Mouse (Mus musculus) MN1 (cell line): ENCODE measurements around the gene Haus4.

Experiments
- DNase-seq: peaks from one replicate; pipeline ENCODE4 v3.0.0-alpha.2; 2016; ENCODE audit warnings: low spot score

Haus4 gene

DNA sequence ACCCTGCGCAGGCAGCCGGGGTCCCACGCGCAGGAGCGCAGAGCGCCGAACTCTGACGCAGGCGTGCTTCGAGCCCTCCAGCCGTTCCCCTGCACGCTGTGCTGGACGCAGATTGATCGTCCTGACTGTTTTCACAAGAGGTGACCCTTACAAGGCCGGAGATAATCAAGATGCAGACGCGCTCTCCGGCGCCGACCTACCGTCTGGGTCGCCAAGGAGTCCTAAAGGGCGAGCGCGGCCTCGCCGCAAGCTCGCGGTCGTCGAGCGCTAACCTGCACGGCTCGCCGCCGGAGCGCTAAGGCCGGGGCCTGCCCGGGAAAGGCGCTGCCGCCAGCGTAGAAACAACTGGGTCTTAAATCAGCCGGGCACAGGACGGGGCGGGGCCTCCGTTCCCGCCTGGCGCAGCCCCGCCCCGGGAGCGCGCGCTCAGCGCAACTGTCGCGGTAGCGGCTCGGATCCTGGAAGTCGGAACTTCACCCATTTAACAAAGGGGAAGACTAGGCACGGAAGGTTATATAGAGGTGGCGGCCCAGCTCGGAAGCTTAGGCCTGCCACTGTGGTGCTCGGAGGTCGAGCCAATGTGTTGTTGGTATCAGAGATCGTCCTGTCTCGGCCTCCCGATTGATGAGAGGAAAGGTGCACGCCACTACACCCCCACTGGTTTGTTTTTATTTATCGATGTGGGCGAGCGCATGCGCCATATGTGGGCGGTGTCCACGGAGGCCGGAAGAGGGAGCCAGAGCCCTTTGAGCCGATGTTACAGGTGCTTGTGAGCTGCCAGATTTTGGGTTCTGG, at the start of gene Haus4:
Haus4 (minus strand) TSS at position 642 of the 795 bp plus-strand sequence.
- peak; percentile 92 for DNase-seq

DNA sequence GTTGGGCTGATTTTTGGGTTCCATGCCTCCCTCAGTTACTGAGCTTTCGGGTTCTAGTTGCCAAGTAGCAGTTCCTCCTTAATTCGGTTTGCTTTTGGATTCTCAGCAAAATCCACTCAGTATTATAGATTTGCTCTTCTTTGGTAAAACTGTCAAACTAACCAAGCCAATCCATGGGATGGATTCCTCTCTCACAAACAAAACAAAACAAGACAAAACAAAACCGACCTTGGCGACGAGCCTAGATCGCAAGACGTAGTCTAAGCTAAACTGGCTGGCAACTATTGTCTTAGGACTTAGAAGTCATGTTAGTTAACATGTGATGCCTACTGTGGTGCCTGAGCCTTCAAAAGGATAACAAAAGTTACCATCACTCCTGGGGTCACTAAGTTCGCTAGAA, 49.3 kb upstream of the Haus4 start:
- DNase-seq = no peak

DNA sequence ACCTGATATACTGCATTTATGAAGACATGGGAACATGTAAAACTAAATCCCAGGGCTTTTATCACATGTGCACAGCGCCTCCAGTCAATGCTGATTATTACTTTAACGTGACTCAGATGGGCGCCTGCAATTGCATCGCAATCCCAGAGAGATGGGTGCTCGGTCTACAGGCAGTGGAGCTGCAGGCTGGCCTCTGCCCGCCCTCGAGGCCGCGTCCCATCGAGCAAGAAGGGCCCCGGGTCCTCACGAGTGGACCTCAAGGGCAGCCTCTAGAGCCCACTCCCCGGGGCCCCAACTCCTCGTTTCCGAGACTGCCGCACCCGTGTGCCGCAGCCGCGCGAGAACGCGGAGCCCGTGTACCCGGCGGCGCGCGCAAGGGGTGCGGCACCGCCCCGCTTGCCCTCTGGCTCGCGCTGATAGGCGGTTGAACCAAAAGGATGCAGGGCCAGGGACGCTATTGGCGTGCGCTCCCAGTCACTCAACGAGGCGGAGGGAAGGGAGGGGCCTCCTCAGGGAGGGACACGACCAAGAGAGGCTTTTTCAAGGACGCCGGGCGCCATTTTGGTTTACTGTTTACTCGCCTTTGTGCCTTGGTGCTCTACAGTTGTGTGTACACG, 48.7 kb upstream of the Haus4 start:
- peak; percentile 97 for DNase-seq

DNA sequence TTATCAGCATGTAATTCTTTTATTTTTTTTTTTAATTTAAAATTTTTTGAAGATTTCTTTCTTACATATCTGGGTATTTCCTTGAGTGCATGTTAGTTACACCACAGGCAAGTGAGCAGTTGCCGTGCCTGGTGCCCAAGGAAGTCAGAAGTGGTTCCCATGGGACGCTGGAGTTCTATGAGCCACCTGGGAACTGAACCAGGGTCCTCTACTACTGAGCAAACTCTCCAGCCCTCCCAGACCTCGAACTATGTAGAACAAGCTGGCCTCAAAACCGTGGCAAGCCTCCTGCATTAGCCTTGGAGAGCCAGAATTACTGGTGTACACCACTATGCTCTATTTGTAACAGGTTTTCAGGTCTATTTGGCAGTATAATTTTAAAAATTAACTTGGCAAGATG, 48.2 kb upstream of the Haus4 start:
- DNase-seq = no peak

DNA sequence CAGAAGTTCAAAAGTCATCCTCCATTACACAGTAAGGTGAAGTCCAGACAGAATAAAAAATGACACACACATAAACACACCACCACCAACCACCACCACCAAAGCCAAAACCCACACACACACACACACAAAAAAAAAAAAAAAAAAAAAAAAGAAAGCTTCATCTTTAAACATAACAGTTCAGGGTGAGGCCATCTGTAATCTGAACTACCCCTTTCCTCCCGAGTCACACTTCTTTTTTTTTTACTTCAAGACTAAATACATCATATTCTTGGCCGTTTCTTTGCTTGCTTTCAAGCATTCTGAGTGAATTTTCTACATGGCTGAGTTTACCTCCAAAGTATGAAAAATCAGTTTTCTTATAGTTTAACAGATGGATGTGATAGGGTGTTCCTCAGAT, 47.2 kb upstream of the Haus4 start:
- no peak for DNase-seq

DNA sequence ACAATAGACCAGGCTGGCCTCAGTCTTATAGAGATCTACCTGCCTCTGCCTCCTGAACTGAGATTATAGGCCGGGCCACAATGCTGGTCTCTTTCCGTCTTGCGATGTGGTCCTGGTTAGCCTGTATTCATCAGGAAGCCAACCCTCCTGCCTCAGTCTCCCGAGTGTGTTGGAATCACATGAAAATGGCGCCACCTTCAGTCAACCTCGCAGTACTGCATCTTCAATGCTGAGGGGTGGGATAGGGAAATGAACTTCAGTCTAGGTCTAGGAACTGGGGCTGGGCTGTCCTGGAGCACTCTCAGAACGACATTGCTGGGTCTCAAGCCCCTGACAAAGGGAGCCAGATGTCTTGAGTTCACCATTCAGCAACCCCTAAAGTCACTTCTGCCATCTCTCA, 42.7 kb upstream of the Haus4 start:
- no peak for DNase-seq

DNA sequence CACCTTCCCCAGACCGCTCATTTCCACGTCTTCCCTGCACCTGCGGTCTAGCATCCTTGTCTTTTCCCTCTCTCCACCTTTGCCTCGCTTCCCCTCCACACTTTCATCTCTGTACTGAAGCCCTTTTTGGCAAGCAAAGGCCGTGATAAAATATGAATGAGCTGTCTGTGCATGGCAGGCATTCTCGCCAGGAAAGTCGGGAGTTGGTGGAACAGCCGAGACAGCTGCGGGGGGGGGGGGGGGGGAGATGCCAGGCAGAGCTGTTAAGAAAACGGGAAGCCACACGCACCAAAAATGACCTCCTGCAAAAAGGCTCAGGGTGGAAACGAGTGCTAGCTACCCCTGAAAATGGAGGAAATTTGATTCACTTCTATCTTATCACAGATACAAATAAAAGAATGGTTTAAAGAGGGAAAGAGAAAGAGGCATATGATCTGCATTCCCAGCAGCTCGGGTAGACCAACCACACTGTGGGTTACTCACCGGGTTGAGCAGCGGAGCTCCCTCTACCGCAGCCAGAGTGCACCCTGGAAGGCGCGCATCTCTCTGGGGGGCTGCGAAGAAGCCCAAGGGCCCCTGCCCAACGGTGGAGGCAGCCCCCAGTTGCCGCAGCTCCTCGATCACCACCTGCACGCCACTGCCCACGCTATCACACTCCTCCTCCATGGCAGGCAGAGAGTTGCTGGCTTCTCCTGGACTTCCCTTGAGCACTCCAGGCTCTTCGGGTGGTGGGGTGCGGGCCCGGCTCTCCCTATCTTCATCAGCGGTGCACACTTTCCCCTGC, 40.4 kb upstream of the Haus4 start:
- DNase-seq = no peak

DNA sequence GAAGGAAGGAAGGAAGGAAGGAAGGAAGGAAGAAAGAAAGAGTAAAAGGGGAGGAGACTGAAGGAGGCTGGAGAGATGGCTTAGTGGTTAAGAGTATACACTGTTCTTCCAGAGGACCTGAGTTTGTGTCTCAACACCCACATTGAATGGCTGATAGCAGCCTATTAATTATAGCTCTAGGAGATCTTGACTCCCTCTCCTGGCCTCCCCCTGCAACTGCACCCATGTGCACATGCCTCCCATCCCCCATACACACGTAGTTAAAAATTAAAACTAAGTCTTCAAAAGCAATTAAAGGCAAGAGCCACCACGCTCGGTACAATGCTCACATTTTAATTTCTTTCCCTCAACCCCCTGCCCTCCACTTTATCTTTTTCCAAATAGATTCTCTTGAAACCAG, 39.6 kb upstream of the Haus4 start:
- no peak for DNase-seq

DNA sequence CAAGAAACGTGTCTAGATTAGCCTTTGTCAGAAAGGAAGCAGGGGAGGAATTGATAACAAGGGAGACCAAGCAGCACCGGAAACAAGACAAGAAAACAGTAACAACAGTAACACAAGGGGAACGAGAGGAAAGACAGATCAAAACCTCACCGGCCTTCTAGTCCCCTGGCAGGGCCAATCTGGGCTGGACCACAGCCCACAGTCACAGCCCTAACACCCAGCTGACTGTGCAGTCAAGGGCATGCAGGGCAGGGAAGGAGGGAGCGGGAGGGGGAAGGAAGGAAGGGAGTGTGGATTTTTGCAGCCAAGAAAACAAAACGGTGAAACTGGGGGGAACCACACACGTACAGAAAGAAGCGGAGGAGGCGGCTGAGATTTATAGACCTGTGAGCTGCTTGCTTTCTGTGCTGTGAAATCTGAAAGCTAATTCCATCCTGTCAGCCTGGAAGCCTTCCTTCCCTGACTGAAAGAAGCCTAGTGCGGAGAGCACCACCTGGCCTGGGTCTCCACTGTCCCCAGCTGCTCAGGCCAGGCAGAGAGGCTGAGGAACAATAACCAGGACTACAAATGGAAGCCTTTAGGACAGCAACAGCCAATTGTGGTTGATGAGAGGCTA, 38.0 kb upstream of the Haus4 start:
- no peak for DNase-seq

DNA sequence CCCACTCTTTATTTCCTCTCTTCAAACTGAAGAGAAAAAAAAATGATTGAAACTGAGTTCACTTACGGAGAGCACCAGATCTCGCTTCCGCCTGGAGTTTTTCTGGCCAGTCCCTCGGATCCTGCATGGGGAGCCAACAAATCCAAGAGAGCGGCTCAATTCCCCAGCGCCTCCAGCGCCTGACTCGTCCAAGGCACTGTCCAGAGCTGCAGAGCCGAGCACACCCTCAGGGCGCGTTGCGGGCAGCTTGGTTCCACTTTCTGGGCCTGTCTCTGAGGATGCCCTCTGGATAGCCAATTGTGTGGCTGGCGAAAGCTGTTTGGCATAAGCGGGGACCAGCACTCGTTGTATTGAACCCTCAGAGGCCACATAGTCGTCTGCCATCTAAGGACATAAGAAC, 36.6 kb upstream of the Haus4 start:
- DNase-seq = no peak

DNA sequence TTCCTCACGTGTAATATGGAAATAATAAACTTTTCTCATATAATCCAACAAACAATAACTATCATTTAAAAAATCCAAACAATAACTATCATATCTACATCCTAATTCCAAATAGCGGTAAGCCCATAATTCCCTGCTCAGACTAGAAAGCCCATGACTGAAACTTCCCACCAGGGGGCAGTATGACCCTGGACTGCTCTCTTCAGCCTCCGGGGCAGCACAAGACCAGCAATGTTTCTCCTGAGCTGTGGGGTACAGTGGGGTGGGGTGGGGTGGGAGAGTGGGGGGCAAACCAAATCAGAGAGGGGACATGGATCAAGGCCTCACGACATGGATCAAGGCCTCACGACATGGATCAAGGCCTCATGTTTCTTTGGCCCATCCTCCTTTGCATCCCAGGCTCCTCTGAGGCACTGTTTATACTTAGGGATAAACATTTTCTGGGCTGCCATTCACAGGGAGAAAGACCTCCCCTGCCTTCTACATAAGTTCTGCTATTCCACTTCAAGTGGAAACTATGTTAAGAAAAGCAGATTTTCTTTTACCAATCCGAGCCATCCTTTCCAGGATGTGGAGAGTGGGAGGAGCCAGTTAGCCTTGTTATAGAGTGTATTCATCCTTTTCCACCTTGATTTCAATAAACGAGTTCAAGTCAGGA, 29.4 kb upstream of the Haus4 start:
- peak; percentile 66 for DNase-seq

DNA sequence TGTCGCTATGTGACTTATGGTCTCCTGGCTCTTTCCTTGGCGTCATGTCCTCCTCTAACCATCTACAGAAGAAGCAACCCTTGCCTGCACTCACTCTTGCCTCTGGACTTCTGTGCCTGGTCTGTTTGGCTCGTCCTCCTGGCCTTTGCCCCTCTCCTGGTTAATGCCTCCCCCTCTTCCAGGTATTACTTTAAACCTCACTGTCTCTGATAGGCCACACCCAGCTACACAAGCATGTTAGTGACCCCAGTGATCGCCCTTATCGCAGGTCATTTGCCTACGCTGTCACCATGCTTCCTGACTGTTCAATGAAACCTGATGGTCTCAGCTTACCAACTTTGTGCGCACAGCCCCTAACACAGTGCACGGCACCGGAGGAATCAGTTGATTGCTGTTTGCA, 28.1 kb upstream of the Haus4 start:
- no peak for DNase-seq

DNA sequence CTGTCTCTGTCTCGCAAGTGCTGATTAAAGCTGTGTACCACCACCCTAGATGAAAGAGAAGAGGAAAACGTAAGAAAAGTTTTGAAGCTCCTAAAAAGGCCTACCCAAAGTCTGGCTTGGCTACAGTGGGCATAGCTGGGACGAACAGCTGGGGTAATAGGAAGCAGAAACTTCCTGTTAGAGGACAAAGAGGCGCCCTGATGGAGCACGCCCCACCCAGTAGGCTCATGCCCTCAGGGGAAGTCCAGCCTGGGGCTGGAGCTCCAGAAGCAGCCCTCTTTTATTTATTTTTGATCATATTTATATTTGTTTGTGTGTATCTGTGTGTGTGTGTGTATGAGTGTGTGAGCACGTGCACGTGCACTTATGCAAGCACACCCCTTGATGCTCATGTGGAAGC, 25.2 kb upstream of the Haus4 start:
- no peak for DNase-seq

DNA sequence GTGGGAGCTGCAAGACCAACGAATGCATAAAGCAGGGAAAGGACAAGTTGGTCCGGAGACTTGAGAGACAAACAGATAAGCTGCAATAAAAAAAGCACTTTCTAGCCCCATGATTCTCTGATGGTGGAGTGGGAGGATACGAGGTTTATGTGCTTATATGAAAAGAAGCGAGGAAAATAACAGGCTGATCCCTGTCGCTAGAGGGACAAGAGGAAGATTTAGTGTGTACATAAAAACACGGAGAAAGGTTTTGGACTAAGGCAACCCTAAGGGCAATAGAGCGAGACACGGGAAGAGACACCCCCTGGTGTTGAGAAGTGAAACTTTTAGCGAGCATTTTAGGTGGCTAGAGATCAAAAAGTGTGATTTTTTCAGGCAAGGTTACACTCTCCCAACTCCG, 23.6 kb upstream of the Haus4 start:
- peak; percentile 50 for DNase-seq

DNA sequence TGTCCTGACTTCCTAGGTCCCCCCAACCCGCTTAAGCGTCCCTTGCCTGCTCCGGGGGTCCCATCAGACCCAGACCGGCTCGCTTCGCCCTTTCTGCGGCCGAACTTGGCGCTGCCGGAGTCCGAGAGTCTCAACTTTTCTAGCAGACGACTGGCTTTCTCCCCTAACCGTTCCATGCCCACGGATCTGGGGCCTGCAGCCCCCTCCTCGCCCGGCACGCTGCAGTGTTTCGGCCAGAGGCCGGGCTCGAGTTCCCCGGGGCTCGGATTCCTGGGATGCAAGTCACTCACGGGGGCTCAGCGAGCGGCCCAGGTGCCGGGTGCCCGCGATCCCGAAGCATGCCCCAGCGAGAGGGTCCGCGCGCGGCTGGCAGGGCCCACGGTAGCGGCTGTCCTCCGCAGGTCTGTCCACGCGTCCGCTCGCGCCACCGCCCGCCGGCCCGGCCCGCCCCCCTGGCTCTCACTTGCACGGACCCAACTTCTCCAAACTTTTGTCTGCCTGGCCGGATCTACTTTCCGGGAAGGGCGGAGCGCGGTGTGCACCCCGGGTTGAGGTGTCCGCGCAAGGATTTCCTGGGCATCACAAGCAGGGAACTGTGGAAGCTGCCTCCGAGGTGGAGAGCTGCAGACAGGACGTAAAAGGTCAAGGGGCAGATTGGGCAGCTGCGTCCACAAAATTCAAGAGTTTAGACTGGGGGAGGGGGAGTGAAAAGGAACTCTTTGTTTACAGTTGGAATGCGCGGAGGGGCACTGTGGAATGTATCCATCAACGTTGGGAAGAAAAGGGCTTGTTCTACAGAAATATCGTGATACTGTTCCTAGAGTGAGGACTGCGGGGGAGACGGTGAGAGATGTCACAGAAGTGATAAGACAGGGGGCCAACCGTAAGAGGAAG, 22.9 kb upstream of the Haus4 start, which contains the start of gene Ajuba:
Ajuba (minus strand) TSS at position 470 of the 894 bp plus-strand sequence.
- peak; percentile 56 for DNase-seq

DNA sequence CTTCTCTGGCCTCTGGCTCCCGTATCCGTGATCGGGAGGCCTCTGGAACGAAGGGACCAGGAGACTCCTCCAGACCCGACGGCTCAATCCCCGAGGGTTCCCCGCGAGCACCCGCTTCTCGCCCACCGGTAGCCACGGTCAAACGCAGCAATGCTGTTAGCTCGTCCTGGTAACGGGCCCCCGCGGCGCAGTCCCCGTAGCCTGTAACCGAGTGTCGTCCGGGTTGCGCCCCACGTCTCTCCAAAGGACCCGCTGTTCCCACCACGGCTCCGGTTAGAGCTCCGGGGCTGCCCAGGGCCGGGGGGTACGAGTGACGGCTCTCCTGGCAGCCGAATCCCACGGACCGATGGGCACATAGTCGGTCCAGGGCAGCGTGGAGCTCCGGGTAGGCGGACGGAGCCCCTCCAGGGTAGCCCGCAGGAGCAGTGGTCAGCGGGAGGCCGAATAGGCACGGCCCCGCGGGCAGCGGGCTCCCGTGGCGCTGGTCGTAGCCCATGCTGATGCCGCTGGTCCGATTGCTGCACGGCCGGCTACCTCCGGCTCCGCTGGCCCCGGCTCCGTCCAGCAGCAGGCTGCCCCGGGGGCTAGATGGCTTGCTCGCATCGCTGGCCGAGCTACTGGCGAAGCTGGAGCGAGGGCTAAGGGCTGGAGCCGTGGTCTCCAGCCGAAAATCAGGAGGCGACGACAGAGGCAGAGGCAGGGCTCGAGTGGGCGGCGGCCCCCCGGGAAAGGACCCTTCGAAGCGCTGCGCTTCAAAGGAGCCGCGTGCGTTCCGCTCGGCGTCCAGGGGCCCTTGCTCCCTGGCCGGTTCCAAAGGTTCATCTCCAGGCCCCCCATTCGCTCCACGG, 22.0 kb upstream of the Haus4 start:
- no peak for DNase-seq

DNA sequence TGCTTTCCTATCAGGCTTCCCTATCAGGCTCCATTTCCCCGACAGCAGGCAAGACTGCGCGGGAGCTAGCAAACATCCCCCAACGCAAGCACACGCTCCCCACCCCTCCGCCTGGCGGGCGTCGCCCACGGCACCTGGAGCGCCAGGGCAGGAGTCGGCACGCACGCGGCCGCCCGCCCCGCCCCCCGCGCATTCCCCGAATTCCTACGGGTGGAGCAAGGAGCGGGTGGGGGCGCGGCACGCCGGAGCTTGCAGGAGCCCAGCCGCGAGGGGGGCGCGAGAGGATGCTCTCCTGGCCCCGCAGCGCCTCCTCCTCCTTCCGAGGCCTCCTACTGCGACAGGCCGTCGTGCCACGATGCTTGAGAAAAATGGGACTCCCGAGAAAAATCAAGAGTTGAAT, 21.2 kb upstream of the Haus4 start:
- no peak for DNase-seq

DNA sequence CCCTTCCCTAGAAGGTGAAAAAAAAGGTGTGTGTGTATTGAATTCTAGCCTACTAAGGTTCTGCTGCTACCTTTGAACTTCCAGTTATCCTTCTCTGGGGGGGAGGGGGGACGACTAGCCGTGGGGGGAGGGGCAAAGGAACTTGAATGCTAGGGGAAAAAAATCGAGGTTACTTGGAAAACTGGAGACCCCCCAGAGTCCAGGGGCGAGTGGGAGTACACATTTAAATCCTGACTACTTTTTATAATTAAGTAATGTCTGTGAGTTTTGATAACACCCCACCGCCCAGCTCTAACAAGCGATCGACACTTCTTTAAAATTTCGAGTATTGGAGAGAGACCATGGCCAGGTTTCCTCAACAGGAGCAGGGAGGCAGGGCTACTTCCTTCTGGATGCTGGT, 20.6 kb upstream of the Haus4 start:
- DNase-seq = no peak

DNA sequence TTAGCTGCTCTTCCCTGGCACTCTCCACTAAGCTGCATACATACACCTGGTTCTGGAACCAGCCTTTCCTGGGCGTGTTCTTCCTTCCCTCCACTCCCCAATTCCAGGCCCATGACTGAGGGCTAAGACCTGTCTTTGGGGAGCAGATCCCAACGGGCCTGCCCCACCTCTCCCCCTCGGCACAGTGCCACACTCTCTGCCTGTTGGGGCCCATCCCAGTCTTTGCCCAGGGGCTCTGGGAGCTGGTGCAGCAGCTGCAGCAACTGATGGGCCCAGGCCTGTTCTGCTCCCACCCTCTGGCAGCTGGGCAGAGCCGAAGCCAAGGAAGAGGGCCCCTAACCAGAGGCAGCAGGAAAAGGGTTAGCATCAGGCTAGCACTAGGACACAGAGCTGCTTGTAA, 19.8 kb upstream of the Haus4 start:
- DNase-seq = no peak
